Mouse (Mus musculus) spleen, embryonic (tissue): Measurements from ENCODE around the gene Tulp1.
"Not testable (repeated sequence)": the region's sequence is repeated elsewhere in the genome, so short reads cannot be mapped to it uniquely, and the experiment has no call there.

Experiments
- CTCF ChIA-PET: fragments of 350-600 bp; sonication (Branson Sonifier 250); formaldehyde crosslinking; loops from one replicate; lab custom pipeline; 2022; lab: Charles Lee

Tulp1 gene

DNA sequence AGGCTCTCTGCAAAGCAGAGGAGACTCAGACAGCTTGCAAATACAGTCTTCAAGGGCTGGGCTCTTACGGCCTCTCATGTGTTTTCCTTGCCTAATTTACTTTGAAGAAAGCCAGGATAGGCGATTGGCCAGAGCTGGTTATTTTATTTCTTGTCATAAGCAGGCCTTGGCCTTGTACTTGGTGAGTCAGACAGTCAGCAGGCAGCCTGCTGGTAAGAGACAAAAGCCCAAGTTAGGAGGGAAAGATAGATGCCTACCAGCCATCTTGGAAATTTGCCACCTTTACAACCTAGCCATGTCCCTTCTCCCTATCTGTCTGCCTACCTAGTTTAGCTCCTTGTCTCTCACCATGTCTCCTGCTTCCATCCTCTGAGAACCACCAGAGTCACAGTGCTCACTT, 6.3 kb upstream of the Tulp1 start:
- CTCF ChIA-PET, result no interaction called here

DNA sequence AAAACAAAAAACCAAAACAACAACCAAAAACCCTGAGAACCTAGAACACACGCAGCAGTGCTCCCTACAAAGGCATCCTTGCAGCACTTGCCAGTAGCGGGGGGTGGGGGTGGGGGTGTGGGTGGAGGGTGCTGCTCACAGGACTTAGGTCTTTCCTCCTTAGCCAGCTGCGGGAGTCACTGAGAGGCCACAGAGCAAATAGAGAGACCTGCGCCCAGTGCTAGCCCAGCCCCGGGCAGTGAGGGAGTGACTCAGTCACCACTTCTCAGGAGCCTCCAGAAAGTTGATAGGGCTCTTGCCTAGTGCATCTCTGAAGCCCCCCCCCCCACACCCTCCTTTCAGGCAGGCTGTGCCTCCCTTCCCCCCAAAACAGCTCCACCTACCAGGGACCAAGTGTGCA, 4.0 kb upstream of the Tulp1 start:
- CTCF ChIA-PET, result interaction anchor here (0.6 kb wide), 2 partner anchors 159 to 179 kb away, joined by 3 to 5 read pairs; no protein-coding TSS in a partner anchor

DNA sequence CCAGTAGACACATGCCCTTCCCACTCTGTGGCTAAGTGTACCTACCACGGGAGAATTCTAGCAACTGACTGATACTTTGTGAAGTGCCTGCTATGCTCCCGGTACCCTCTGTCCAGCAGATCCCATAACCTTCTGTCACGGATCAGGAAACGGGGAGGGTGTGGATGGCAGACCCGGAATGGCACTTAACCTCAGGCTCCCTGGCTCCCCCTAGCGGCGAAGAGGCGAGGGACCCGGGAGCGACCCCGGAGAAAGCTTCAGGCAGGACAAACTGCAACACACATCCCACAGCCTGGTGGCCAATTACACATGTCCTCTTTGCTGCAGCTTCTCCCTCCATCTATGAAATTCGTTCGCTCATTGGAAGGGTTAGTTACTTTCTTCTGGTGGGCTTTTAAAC, 3.4 kb upstream of the Tulp1 start:
- CTCF ChIA-PET, result no interaction called here

DNA sequence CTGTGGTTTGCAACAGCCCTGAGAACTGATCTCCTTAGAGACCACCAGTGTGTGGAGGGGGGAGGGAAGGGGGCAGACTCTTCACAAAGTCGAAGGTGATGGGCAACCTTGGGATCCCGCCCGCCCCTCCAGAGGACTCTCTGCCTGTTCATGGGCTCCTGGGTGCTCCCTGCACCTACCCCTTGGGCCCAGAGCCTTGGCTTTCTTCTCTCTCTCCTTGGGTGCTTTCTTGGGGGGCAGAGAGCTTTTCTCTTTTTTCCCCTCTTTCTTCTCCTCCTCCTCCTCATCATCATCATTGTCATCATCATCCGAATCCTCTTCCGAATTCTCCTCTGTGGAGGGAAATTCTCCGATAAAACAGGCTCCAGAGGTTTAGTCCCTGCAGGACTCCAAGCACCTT, 1.5 kb downstream of the Tulp1 start:
- CTCF ChIA-PET, result interaction anchor here (0.6 kb wide), 2 partner anchors 127 to 270 kb away, joined by 3 to 9 read pairs; no protein-coding TSS in a partner anchor

DNA sequence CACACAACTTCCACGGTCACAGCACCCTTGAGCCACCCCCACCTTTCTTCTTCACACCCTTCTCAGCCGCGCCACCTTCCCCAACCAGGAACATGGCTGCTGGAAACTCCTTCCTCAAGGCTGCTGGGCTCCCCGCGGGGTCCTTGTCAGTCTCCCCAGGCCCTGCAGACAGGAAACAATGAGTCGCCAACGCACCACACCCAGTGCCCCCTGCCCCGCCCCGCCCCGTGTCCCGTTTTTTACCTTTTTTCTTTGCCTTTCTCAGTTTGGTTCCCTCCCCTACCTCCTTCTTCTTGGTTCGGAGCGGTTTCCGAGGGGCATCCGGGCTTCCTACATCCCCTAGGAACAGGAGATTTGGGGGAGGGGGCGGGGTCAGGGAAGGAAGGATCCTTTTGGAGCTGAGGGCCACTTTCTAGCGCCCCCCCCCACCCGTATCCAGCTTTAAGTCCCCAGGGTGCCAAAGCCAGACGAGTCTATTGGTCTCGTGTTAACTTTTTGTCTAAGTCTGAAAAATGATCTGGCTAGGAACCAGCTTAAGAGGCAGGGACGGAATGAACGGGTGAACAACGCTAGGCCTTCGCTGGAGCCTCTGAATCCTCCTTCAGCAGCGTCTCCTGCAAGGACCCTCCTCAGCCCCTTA, 2.2 kb downstream of the Tulp1 start:
- CTCF ChIA-PET, result interaction anchor here (0.6 kb wide), 1 partner anchor 271 kb away, joined by 9 read pairs; no protein-coding TSS in a partner anchor

DNA sequence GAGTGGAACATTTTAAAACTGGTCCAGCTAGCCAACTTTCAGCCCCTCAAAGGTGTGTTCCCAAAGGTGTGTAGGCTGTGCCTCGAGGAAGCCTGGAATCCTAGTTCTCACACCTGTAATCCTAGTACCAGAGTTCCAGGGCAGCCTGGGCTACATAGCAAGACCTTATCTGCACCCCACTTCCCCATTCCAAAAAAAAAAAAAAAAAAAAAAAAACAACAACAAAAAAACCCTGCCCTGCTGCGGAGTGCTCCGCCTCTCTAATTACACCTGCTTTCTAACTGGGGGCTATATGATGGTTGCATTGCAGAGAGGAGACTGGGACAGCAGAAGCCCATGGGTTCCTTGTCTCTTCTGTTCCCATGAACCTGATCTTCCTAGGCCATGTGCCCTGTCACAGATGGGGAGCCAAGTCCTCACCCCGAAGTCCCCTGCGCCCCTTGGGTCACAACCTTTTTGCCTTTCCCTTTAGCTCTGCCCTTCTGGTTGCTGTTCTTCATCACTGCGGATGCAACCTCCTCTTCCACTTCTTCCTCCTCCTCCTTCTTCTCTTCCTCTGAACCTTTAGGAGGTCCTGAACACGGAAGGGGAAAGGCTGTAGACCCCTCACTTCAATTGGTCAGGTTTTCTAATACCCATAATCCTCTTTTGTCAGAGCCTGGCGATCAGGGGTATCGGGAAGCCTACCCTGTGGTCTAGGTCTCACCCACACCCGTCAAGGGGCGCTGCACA, 2.9 kb downstream of the Tulp1 start:
- CTCF ChIA-PET, result no interaction called here

DNA sequence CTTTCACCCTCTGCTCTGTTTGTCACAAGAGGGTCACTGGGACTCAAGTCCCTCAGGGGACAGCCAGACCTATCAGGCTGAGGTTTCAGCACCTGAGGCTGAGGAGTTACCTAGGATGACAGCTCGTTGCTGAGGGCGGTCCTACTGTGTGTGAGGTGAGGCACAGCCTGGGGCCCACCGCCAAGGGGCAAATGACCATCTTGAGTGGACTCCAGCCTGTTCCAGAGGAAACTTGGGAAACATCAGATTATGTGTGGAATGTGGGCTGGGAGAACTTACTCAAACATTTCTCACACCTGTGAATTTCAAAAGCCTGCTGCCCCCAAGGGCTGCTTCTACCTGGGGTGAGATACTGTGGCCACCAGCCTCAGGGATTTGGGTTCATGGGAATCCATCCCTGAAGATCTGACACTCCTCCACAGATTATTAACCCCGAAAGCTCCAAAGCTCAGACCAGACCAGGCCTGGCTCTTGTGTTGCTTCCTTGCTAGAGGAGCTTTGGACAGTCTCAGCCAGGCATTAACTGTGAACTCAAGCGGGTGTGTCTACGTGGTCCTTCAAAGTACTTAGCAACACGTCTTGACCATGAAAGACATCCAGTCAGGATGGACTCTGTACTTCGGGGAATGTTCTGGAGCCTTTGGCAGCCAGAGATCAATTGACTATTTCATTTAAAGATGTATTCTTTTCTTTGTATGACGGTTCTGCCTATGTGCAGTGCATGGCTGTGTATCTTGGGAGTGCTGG, 4.3 kb downstream of the Tulp1 start:
- CTCF ChIA-PET, result no interaction called here

DNA sequence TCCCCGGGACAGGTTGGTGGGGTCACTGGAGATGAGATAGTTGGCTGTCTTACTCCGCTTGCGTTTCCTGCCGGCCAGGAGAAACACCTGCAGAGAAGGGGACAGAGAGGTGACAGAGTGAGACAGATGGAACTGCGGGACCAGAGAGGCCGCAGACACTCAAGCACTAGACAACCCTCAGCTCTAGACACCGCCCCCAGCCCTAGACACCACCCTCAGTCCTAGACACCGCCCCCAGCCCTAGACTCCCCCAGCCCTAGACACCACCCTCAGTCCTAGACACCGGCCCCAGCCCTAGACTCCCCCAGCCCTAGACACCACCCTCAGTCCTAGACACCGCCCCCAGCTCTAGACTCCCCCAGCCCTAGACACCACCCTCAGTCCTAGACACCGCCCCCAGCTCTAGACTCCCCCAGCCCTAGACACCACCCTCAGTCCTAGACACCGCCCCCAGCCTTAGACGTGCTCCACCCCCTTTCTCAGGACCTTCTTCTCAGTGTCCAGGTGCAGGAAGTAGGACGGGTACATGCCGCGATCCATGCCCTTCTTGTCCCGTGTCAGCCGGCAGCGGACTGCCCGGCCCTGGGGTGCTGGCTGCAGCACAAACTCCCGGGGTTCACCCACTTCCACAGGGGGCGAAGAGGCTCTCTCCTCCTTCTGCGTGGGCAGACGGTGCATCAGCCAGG, 6.3 kb downstream of the Tulp1 start:
- CTCF ChIA-PET, result not testable (repeated sequence)

DNA sequence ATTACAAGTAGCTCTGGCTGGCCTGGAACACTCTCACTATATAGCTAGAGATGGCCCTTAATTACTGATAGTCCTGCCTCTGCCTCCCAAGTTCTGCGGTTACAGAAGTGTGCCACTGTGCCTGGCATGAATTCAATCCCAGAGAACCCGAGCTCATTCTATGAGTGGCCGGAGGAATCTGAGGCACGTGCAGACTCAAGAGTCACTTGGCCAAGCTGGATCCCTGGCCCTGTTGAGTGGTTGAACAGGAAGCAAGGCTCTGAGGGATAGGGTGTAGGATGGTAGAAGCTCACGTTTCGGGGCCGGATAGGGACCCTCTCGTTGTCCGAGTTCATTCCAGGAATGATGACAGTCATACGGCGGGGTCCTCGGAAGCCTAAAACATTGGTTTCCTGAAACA, 9.2 kb downstream of the Tulp1 start:
- CTCF ChIA-PET, result no interaction called here

DNA sequence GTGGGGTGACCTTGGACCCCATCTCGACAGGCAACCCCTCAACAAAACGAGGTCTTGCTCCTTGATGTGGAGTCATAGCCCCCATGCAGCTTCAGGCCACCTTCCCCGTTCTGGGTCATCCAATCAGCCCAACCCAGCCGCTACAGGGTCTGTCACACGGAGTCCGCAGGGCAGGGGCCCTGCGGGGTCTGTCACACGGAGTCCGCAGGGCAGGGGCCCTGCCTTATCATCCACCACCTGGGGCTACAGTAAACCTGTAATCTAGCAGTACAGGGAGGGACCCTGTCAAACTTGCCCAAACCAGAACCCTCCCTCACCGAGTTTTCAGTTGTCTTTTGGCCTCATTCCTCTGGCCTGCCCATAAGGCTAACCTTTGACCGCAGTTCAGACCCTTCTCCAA, 13.0 kb downstream of the Tulp1 start:
- CTCF ChIA-PET, result no interaction called here

DNA sequence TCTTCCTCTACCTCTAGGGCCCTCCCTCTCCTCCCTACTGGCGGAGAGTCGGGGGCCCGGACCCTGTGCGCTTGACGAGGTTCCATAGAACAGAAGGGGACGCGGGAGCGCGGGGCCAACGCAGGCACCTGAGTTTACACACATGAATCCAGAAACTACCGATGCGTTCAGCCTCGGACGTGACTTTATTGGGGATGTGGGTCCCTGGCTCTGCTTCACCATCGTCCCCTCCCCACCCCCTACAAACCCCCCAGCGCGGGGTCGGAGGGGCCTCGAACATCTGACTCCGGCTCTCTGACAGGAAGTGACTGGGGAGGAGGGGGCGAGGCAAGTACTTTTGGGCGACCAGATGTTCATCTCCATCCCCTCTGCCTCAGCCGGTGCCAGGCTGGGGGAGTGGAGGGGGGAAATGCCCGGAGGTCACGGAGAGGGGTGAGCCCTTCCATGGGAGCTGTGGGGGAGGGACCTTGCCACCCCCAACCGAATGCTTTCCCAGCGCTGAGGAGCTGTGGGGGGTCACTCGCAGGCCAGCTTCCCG, 13.6 kb downstream of the Tulp1 start:
- CTCF ChIA-PET, result no interaction called here

DNA sequence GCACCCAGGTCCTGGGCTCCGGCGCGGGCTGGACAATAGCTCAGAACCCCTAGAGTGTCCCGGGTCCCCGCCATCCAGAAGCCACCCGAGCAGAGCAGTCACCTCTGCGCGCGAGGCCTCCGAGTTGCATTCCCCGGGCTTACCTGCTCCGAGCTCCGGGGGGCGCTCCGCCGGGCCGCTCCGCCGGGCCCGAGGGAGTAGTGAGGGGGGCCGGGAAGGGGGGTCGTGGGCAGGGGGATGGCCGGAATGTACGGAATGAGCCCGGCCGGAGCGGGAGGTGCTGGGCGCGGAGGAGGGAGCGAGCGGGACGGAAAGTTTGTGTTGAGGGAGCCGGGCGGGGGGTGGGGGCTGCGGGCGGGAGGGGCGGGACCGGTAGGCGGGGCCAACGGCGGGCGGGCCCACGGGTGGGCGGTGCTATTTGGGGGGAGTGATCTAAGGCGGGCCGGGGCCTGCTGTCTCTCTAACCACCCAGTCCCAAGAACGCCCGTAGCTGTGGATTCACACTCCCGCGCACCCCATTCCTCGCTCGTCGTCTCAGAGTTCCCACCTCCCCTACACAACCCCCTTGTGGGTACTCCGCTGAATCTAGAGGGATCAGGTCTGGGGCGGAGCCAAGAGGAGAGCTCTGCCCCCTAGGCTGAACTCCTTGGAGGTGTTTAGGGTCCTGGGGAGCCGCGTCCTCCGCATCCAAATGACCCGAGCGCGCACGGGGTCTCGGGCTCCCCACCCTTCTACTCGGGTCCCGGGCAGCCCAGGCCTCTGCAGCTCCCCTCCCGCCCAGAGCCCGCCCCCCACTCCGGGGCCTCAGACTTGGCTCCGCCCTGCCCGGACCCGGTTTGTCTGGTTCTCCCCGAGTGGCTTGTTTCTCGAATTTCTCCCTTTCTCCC, 14.3 kb downstream of the Tulp1 start, which contains the start of gene Tead3:
Gene Tead3 (minus strand): TSS at position 352 of the 887 bp plus-strand sequence.
- CTCF ChIA-PET, result no interaction called here

DNA sequence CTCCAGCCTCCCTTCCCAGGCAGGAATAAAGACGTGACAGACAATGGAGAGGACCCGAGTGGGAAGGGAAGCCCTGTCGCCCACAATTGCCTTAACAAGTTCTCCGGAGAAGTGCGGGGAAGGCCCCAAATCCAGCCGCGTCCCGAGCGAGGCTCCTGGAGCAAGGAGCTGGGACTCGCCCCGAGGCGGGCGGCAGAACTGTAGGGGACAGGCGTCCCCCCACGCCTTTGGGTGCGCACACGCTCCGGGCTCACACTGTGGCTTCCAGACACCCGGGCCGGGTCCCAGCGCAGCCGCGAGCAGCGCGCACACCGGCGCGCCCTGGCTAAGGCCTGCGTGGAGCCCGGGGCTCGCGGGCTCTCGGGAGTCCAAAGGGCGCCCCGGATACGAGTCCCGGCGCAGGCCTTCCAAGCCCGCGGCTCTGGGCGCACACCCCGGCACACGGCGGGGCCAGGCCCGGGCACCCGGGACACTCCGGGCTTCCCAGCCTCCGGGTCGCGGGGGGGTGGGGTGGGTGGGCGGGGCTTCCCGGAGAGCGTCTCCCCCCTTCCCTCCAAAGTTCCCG, 15.0 kb downstream of the Tulp1 start:
- CTCF ChIA-PET, result no interaction called here

DNA sequence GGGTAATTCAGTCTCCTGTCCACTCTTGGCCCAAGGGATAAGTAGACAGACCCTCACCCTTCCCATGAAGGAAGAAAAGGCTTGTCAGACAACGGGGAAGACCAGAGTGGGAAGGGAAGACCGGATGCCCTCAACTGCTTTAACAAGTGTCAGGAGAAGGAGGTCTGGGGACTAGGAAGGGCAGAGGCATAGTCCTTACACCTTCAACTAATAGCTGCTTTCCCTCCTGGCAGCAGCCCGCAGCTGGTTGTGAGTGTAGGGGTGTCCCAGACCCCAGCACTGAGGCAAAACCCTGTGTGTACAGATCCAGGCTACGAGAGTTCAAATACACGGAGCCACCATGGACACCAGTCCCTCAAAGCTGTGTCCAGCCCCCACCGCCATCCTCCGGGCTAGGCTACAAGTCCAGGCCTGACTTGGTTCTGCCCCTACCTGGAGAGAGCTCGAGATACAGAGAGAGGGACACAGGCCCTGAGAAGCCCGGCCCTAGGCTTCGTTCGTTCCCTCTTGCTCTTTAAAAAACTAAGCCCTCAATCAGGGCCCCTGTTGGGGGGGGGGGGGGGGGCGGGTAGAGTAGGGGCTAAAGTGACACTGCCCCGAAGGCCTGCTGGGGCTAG, 15.7 kb downstream of the Tulp1 start:
- CTCF ChIA-PET, result no interaction called here

DNA sequence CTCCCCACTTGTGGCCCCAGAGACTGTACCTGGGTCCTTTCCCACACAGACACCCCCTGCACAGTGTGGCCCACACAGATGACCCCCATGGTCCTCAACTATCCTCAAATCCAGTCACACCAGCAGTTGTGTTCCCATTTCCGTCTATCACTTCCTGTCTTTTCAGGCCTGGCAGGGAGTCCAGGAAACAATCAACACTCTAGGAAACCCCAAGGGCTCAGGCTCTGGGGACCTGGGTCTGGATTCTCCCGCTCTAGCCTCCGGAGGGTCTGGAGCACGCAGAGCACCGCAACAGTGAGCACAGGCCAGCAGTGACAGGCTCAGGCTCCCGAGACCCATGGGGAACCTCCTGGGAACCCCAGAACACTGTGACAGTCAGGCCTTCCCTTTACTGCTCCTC, 16.8 kb downstream of the Tulp1 start:
- CTCF ChIA-PET, result no interaction called here

DNA sequence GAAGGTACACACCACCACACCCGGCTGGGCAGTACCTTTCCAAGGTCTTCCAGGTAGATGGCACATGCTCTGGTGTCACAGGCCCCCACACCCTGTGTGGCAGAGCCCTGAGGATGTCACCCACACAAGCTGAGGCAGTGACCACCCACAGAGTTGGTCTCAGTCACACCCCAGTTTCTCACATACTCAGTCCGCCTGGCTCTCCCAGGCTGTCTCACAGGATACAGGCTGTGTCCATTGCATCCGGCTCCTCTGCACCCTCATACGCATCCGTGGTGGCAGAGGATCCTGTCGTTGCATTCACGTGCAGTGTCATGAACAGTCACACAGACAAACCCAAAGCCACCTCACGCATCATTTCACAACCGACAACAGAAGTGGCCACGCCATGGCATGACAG, 17.7 kb downstream of the Tulp1 start:
- CTCF ChIA-PET, result no interaction called here

DNA sequence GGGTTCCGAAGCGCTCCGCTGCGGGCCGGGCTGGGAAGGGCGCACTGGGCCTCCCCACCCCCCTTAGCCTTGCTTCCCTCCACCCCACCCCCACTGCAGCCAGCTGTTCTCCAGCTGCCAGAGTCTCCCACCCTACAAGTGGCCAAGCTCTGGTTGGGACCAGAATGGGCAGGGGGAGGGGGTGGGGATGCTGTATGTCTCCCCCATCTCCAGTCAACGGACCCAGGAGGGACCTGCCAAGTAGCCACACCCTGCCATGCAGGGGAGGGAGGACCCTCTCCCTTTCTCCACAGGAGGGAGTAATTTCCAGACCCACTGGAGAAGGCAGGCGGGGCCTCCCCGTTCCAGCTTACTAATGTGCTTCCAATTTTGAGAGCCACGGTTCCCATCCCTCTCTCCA, 19.1 kb downstream of the Tulp1 start:
- CTCF ChIA-PET, result no interaction called here

DNA sequence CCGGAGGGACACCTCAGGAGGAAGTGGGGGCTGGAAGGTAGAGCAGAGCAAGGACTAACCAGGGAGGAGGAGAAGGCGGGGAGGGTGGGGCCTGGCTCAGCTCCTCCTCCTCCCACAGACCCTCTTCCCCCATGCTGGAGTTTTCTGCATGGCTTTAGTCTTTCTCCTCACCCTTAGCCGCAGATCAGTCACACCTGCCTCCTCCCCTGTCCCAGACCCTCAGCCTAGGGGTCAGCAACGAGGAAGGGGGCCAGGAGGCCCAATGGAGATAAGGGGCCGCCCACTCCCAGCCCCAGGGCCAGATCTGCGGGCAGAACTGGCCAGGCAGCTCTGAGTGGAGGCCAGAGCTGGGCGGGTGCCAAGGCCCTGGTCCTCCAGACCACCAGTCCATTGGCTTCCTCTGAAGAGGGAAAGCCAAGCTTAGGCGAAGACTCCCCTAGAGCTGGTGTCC, 19.7 kb downstream of the Tulp1 start:
- CTCF ChIA-PET, result no interaction called here

DNA sequence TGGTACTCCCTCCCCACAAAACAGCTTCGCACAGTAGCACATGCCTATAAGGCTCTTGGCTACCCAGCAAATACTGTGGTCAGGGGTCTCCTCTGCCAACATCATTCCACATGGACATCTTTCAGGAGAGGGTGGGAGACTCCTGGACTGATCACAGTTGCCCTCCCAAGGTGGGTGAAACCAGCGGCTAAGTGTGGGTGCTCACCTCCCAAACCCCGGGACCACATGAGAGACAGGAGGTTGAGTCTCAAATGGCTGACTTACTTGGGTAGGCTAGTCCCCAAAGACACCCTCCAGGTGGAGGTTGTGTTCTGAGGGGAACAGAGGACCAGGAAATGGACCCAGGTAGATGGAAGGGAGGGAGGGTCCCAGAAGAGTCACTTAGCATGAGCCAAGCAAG, 20.4 kb downstream of the Tulp1 start:
- CTCF ChIA-PET, result no interaction called here
